Comparison of ENCODE assay signal across 8 mouse cellular contexts in genomic region chr17:85189227-85190127, GRCm38 (mm10).
A peak's percentile ranks its signal among the peaks of the same experiment; 100 is the strongest.
DNase-seq lines count a peak whose midpoint lies in the region; ATAC-seq and TF ChIP-seq lines count a peak whose summit lies in the region.

No protein-coding gene starts in this region.

- no peak for TF ChIP-seq POLR2A in cortical plate, adult 2 months (IDR thresholded peaks at IDR 0.05; ENCODE audit: extremely low read depth, insufficient read depth, low read length)

- H3K9ac ChIP-seq in hindbrain, postnatal 0 days (replicated peaks; ENCODE audit: low read length), result no peak overlapping the region

- H3K27ac ChIP-seq in cortical plate, adult 2 months (ENCODE audit: insufficient read depth, low read length), result no peak overlapping the region
- no peak overlapping the region for H3K27ac ChIP-seq in hindbrain, postnatal 0 days

- no peaks in the 10 kb centered on the region for H3K4me1 ChIP-seq in cortical plate, adult 2 months (ENCODE audit: control insufficient read depth, insufficient read depth, low read length)
- no peaks in the 10 kb centered on the region for H3K4me1 ChIP-seq in hindbrain, postnatal 0 days (ENCODE audit: insufficient read depth, low read length)

- H3K27me3 ChIP-seq in hindbrain, postnatal 0 days (ENCODE audit: insufficient read depth, low read length), result no peaks in the 10 kb centered on the region

- ATAC-seq in activated CD4-positive, CD25-positive, alpha-beta regulatory T cell, adult 4 months, result peak; percentile 97
- peak; percentile 89 for ATAC-seq in hindbrain, postnatal 0 days

- H3K36me3 ChIP-seq in hindbrain, postnatal 0 days (ENCODE audit: insufficient read depth, low read length), result no peaks in the 10 kb centered on the region

- no peak overlapping the region for H3K4me3 ChIP-seq in cortical plate, adult 2 months (ENCODE audit: insufficient read depth, low read length)
- H3K4me3 ChIP-seq in hindbrain, postnatal 0 days (ENCODE audit: low read length), result peak overlapping the region; percentile 25

- no peaks in the 10 kb centered on the region for H3K9me3 ChIP-seq in hindbrain, postnatal 0 days (ENCODE audit: low read length)

- TF ChIP-seq CTCF in cortical plate, adult 2 months (IDR thresholded peaks at IDR 0.05; ENCODE audit: extremely low read depth, insufficient read depth, low read length), result peak; percentile 98
- TF ChIP-seq CTCF in hindbrain, postnatal 0 days (IDR thresholded peaks at IDR 0.05; ENCODE audit: low read depth), result peak; percentile 95

- WGBS in hindbrain, postnatal 0 days, result 6% methylated on average over 14 of the region's 14 CpGs

- peak overlapping the region; percentile 54 for H3K4me2 ChIP-seq in hindbrain, postnatal 0 days (ENCODE audit: low read depth, low read length)

- peak; percentile 53 to 61 for DNase-seq in gastrocnemius, adult 8-10 months (ENCODE audit: low spot score in 2 of 2)
- DNase-seq in hindbrain, postnatal 0 days (ENCODE audit: low spot score), result peak; percentile 94
- DNase-seq in left cerebral cortex, adult 18-20 months (ENCODE audit: low spot score in 2 of 2), result peak; percentile 86 to 88
- peak; percentile 83 to 89 for DNase-seq in lung, postnatal 4 days
- DNase-seq in retina, postnatal 7 days (ENCODE audit: low read depth, low spot score), result peak; percentile 88
- peak; percentile 63 to 70 for DNase-seq in urinary bladder, adult 18-20 months (ENCODE audit: low spot score in 2 of 2)
